Mouse (Mus musculus) cerebellum, postnatal 14 days (tissue): ENCODE results near the gene Map3k19.

Experiments used
- DNase-seq, 2 experiments: peaks; one replicate each; pipeline ENCODE4 v3.0.0; 2021; ENCODE audit warnings: mixed read lengths in 2 of 2

Map3k19 gene

GRCm38 (mm10) chr1:127796752-127797151 lies 58.1 kb downstream of the Map3k19 start:
- no peak for DNase-seq

GRCm38 (mm10) chr1:127796341-127796740 lies 58.5 kb downstream of the Map3k19 start:
- no peak for DNase-seq

GRCm38 (mm10) chr1:127795087-127795769 lies 59.6 kb downstream of the Map3k19 start:
- DNase-seq, result no peak

GRCm38 (mm10) chr1:127793459-127793858 lies 61.4 kb downstream of the Map3k19 start:
- no peak for DNase-seq

- DNase-seq, result no peak
Measured at GRCm38 (mm10) chr1:127788943-127789342, 65.9 kb downstream of the Map3k19 start.

- no peak for DNase-seq
Measured at GRCm38 (mm10) chr1:127785882-127786281, 68.9 kb downstream of the Map3k19 start.

- DNase-seq, result no peak
Measured at GRCm38 (mm10) chr1:127783862-127784261, 71.0 kb downstream of the Map3k19 start.

GRCm38 (mm10) chr1:127780849-127781248 lies 74.0 kb downstream of the Map3k19 start:
- no peak for DNase-seq

GRCm38 (mm10) chr1:127780142-127780541 lies 74.7 kb downstream of the Map3k19 start:
- DNase-seq, result no peak

GRCm38 (mm10) chr1:127778611-127779010 lies 76.2 kb downstream of the Map3k19 start:
- no peak for DNase-seq

- no peak for DNase-seq
Measured at GRCm38 (mm10) chr1:127776246-127776645, 78.6 kb downstream of the Map3k19 start.

- no peak for DNase-seq
Measured at GRCm38 (mm10) chr1:127775206-127775720, 79.6 kb downstream of the Map3k19 start.

GRCm38 (mm10) chr1:127774501-127774880 lies 80.3 kb downstream of the Map3k19 start:
- DNase-seq, result no peak

GRCm38 (mm10) chr1:127773803-127774500 lies 80.9 kb downstream of the Map3k19 start, which contains the start of gene Ccnt2:
TSS of gene Ccnt2 (plus strand) at chr1:127774164.
- peak; percentile 99 for DNase-seq

GRCm38 (mm10) chr1:127773198-127773802 lies 81.5 kb downstream of the Map3k19 start:
- peak in 1 of 2 experiments; percentile 17 for DNase-seq

- DNase-seq, result no peak
Measured at GRCm38 (mm10) chr1:127766741-127767140, 88.1 kb downstream of the Map3k19 start.

- DNase-seq, result peak; percentile 8 to 49
Measured at GRCm38 (mm10) chr1:127765468-127765867, 89.4 kb downstream of the Map3k19 start.
